Mouse (Mus musculus): ENCODE results near the gene Fam204a. TPM values are rescaled to one million over a fixed set of nuclear protein-coding genes. Genes with fewer than 3 reads are reported as not detected.

Fam204a gene
- polyA plus RNA-seq, 1 experiment from 2014 or later: 36.1 TPM

GRCm38 (mm10) chr19:60182901-60183300 is 43.6 kb downstream of the Fam204a start:
- H3K36me3 ChIP-seq (ENCODE audit: control insufficient read depth, insufficient read depth, low read length): no peaks in the 10 kb centered on the region
- TF ChIP-seq EP300 (optimal IDR thresholded peaks at IDR 0.05) (no peak), CTCF (IDR thresholded peaks at IDR 0.05; ENCODE audit: low read depth) (no peak)
- no peak overlapping the region for H3K27ac ChIP-seq (replicated peaks)
- no peak for DNase-seq (ENCODE audit: low spot score)
- H3K4me2 ChIP-seq (replicated peaks; ENCODE audit: low read depth): no peak overlapping the region
- H3K9me3 ChIP-seq (ENCODE audit: control insufficient read depth, low read length): no peaks in the 10 kb centered on the region
- ATAC-seq (ENCODE audit: low FRiP score, low TSS enrichment): no peak
- H3K9ac ChIP-seq (ENCODE audit: low read length): no peak overlapping the region
- no peaks in the 10 kb centered on the region for H3K27me3 ChIP-seq (ENCODE audit: control insufficient read depth, insufficient read depth, low read length)
- H3K4me3 ChIP-seq (ENCODE audit: low read depth, low read length): no peak overlapping the region
- 89% methylated on average over 1 of the region's 1 CpGs for WGBS
- no peaks in the 10 kb centered on the region for H3K4me1 ChIP-seq (replicated peaks; ENCODE audit: control insufficient read depth, insufficient read depth)

GRCm38 (mm10) chr19:60182171-60182570 is 44.3 kb downstream of the Fam204a start:
- TF ChIP-seq EP300 (optimal IDR thresholded peaks at IDR 0.05): no peak
- no peak for TF ChIP-seq CTCF (IDR thresholded peaks at IDR 0.05; ENCODE audit: low read depth)
- DNase-seq (ENCODE audit: low spot score): no peak
- Histone ChIP-seq H3K36me3 (ENCODE audit: control insufficient read depth, insufficient read depth, low read length) (no peaks in the 10 kb centered on the region), H3K4me2 (replicated peaks; ENCODE audit: low read depth) (no peak overlapping the region), H3K9me3 (ENCODE audit: control insufficient read depth, low read length) (no peaks in the 10 kb centered on the region), H3K4me3 (ENCODE audit: low read depth, low read length) (no peak overlapping the region), H3K27me3 (ENCODE audit: control insufficient read depth, insufficient read depth, low read length) (no peaks in the 10 kb centered on the region), H3K9ac (ENCODE audit: low read length) (no peak overlapping the region), H3K27ac (replicated peaks) (no peak overlapping the region), H3K4me1 (replicated peaks; ENCODE audit: control insufficient read depth, insufficient read depth) (no peaks in the 10 kb centered on the region)
- WGBS: 89% methylated on average over 1 of the region's 1 CpGs
- no peak for ATAC-seq (ENCODE audit: low FRiP score, low TSS enrichment)

GRCm38 (mm10) chr19:60178771-60179563 is 47.5 kb downstream of the Fam204a start:
- Histone ChIP-seq H3K9me3 (ENCODE audit: control insufficient read depth, low read length) (no peaks in the 10 kb centered on the region), H3K4me3 (ENCODE audit: low read depth, low read length) (no peak overlapping the region), H3K27ac (replicated peaks) (no peak overlapping the region), H3K9ac (ENCODE audit: low read length) (no peak overlapping the region), H3K36me3 (ENCODE audit: control insufficient read depth, insufficient read depth, low read length) (no peaks in the 10 kb centered on the region), H3K4me2 (replicated peaks; ENCODE audit: low read depth) (no peak overlapping the region), H3K4me1 (replicated peaks; ENCODE audit: control insufficient read depth, insufficient read depth) (no peaks in the 10 kb centered on the region), H3K27me3 (ENCODE audit: control insufficient read depth, insufficient read depth, low read length) (no peaks in the 10 kb centered on the region)
- 69% methylated on average over 8 of the region's 8 CpGs for WGBS
- ATAC-seq (ENCODE audit: low FRiP score, low TSS enrichment): no peak
- DNase-seq (ENCODE audit: low spot score): no peak
- TF ChIP-seq EP300 (optimal IDR thresholded peaks at IDR 0.05): no peak
- TF ChIP-seq CTCF (IDR thresholded peaks at IDR 0.05; ENCODE audit: low read depth): 0 out of 2 replicates have a peak, but pooled peaks have one; percentile 7

GRCm38 (mm10) chr19:60165417-60165816 is 61.1 kb downstream of the Fam204a start:
- ATAC-seq (ENCODE audit: low FRiP score, low TSS enrichment): no peak
- no peak for DNase-seq (ENCODE audit: low spot score)
- TF ChIP-seq EP300 (optimal IDR thresholded peaks at IDR 0.05) (no peak), CTCF (IDR thresholded peaks at IDR 0.05; ENCODE audit: low read depth) (no peak)
- Histone ChIP-seq H3K9ac (ENCODE audit: low read length) (no peak overlapping the region), H3K4me2 (replicated peaks; ENCODE audit: low read depth) (no peak overlapping the region), H3K27me3 (ENCODE audit: control insufficient read depth, insufficient read depth, low read length) (no peaks in the 10 kb centered on the region), H3K9me3 (ENCODE audit: control insufficient read depth, low read length) (no peaks in the 10 kb centered on the region), H3K4me1 (replicated peaks; ENCODE audit: control insufficient read depth, insufficient read depth) (no peaks in the 10 kb centered on the region), H3K4me3 (ENCODE audit: low read depth, low read length) (no peak overlapping the region), H3K27ac (replicated peaks) (no peak overlapping the region), H3K36me3 (ENCODE audit: control insufficient read depth, insufficient read depth, low read length) (no peaks in the 10 kb centered on the region)
- WGBS: 43% methylated on average over 2 of the region's 2 CpGs

GRCm38 (mm10) chr19:60160611-60161274 is 65.8 kb downstream of the Fam204a start:
- H3K4me3 ChIP-seq (ENCODE audit: low read depth, low read length): no peak overlapping the region
- no peak for TF ChIP-seq EP300 (optimal IDR thresholded peaks at IDR 0.05)
- peak; percentile 87 for TF ChIP-seq CTCF (IDR thresholded peaks at IDR 0.05; ENCODE audit: low read depth)
- no peak overlapping the region for H3K9ac ChIP-seq (ENCODE audit: low read length)
- no peak overlapping the region for H3K27ac ChIP-seq (replicated peaks)
- DNase-seq (ENCODE audit: low spot score) (peak; percentile 67), ATAC-seq (ENCODE audit: low FRiP score, low TSS enrichment) (no peak)
- no peaks in the 10 kb centered on the region for H3K9me3 ChIP-seq (ENCODE audit: control insufficient read depth, low read length)
- WGBS: 17% methylated on average over 20 of the region's 20 CpGs
- H3K36me3 ChIP-seq (ENCODE audit: control insufficient read depth, insufficient read depth, low read length): no peaks in the 10 kb centered on the region
- no peaks in the 10 kb centered on the region for H3K4me1 ChIP-seq (replicated peaks; ENCODE audit: control insufficient read depth, insufficient read depth)
- H3K4me2 ChIP-seq (replicated peaks; ENCODE audit: low read depth): no peak overlapping the region
- no peaks in the 10 kb centered on the region for H3K27me3 ChIP-seq (ENCODE audit: control insufficient read depth, insufficient read depth, low read length)

- no peaks in the 10 kb centered on the region for H3K9me3 ChIP-seq (ENCODE audit: control insufficient read depth, low read length)
- H3K36me3 ChIP-seq (ENCODE audit: control insufficient read depth, insufficient read depth, low read length): no peaks in the 10 kb centered on the region
- no peaks in the 10 kb centered on the region for H3K27me3 ChIP-seq (ENCODE audit: control insufficient read depth, insufficient read depth, low read length)
- 37% methylated on average over 6 of the region's 6 CpGs for WGBS
- DNase-seq (ENCODE audit: low spot score): no peak
- no peak for TF ChIP-seq EP300 (optimal IDR thresholded peaks at IDR 0.05)
- TF ChIP-seq CTCF (IDR thresholded peaks at IDR 0.05; ENCODE audit: low read depth): no peak
- no peak for ATAC-seq (ENCODE audit: low FRiP score, low TSS enrichment)
- H3K4me3 ChIP-seq (ENCODE audit: low read depth, low read length): no peak overlapping the region
- H3K9ac ChIP-seq (ENCODE audit: low read length): no peak overlapping the region
- H3K4me1 ChIP-seq (replicated peaks; ENCODE audit: control insufficient read depth, insufficient read depth): no peaks in the 10 kb centered on the region
- H3K27ac ChIP-seq (replicated peaks): no peak overlapping the region
- no peak overlapping the region for H3K4me2 ChIP-seq (replicated peaks; ENCODE audit: low read depth)
These were observed 66.7 kb downstream of the Fam204a start for GRCm38 (mm10) chr19:60159827-60160226.
